In genomic region chr11:108752765-108753164, GRCm38 (mm10) we compare ENCODE assay signal across 19 mouse cellular contexts.
A peak's percentile ranks its signal among the peaks of the same experiment; 100 is the strongest.
DNase-seq lines count a peak whose midpoint lies in the region; ATAC-seq and TF ChIP-seq lines count a peak whose summit lies in the region.
"Had no signal": no experiment of that assay in that cellular context is flagged by ENCODE, and none has a peak within 500 bp of the region (broad histone marks: within the 10 kb centered on the region; RNA-seq: fewer than 3 reads in every experiment).

No protein-coding gene starts in this region.

- no peak overlapping the region for H3K9ac ChIP-seq in heart, embryonic 15.5 days
- no peak overlapping the region for H3K9ac ChIP-seq in liver, postnatal 0 days (replicated peaks)
- H3K9ac ChIP-seq in midbrain, postnatal 0 days (replicated peaks; ENCODE audit: low read length, poor library complexity, severe bottlenecking): no peak overlapping the region
- H3K9ac ChIP-seq: heart, embryonic 12.5 days; hindbrain, embryonic 15.5 days; liver, embryonic 15.5 days; lung, embryonic 15.5 days; midbrain, embryonic 15.5 days; neural tube, embryonic 12.5 days had no signal

- no peak for TF ChIP-seq EP300 in liver, postnatal 0 days (IDR thresholded peaks at IDR 0.05; ENCODE audit: low read depth)

- H3K4me1 ChIP-seq in heart, embryonic 15.5 days (replicated peaks): peaks cover 31% of the 10 kb centered on the region
- H3K4me1 ChIP-seq in liver, postnatal 0 days (ENCODE audit: insufficient read depth): no peaks in the 10 kb centered on the region
- 0 out of 2 replicates have a peak, but pooled peaks cover 6% of the 10 kb centered on the region for H3K4me1 ChIP-seq in midbrain, postnatal 0 days (ENCODE audit: insufficient read depth, low read length)
- H3K4me1 ChIP-seq: liver, embryonic 15.5 days; neural tube, embryonic 12.5 days had no signal

- intact Hi-C loops in gastrocnemius, adult 2 months (cut with DNase I): no loop called here
- intact Hi-C loops in gastrocnemius, postnatal 14 days (cut with DNase I; ENCODE audit: low total_unique reads): no loop called here

- no peak overlapping the region for H3K4me3 ChIP-seq in gastrocnemius, adult 2 months
- no peak overlapping the region for H3K4me3 ChIP-seq in heart, embryonic 15.5 days
- no peak overlapping the region for H3K4me3 ChIP-seq in liver, postnatal 0 days (ENCODE audit: low read depth, low read length)
- H3K4me3 ChIP-seq in midbrain, postnatal 0 days (ENCODE audit: low read depth, low read length): no peak overlapping the region
- H3K4me3 ChIP-seq: forebrain, embryonic 10.5 days; heart, embryonic 12.5 days; hindbrain, embryonic 10.5 days; hindbrain, embryonic 15.5 days; left cerebral cortex, adult 2 months; liver, embryonic 15.5 days; lung, embryonic 15.5 days; midbrain, embryonic 10.5 days; midbrain, embryonic 15.5 days; neural tube, embryonic 12.5 days had no signal

- no peak for DNase-seq in gastrocnemius, adult 2 months
- no peak for DNase-seq in gastrocnemius, postnatal 14 days
- no peak for DNase-seq in heart, adult 8-10 months (ENCODE audit: low spot score)
- no peak for DNase-seq in liver, postnatal 0 days
- DNase-seq in liver: no peak
- no peak for DNase-seq in midbrain, postnatal 0 days (ENCODE audit: low spot score)

- 0 out of 2 replicates have a peak overlapping the region, but pooled peaks have one; percentile 36 for H3K4me2 ChIP-seq in heart, embryonic 15.5 days
- H3K4me2 ChIP-seq in liver, postnatal 0 days (ENCODE audit: low read depth, low read length): no peak overlapping the region
- H3K4me2 ChIP-seq in midbrain, postnatal 0 days (ENCODE audit: low read depth, low read length, poor library complexity, severe bottlenecking): no peak overlapping the region
- H3K4me2 ChIP-seq: liver, embryonic 15.5 days; midbrain, embryonic 15.5 days; neural tube, embryonic 12.5 days had no signal

- WGBS in heart, embryonic 15.5 days: 81% methylated on average over 2 of the region's 2 CpGs
- WGBS in liver, postnatal 0 days (ENCODE audit: insufficient replicate concordance): 71% methylated on average over 2 of the region's 2 CpGs
- 87% methylated on average over 2 of the region's 2 CpGs for WGBS in midbrain, postnatal 0 days

- H3K27ac ChIP-seq in gastrocnemius, adult 2 months: peak overlapping the region; percentile 32; the same call in 1 of the 2 replicates
- peak overlapping the region; percentile 47; the same call in 1 of the 2 replicates for H3K27ac ChIP-seq in heart, embryonic 15.5 days
- no peak overlapping the region for H3K27ac ChIP-seq in liver, postnatal 0 days (ENCODE audit: low read depth)
- H3K27ac ChIP-seq in midbrain, postnatal 0 days (ENCODE audit: low read depth, low read length): no peak overlapping the region
- H3K27ac ChIP-seq: hindbrain, embryonic 10.5 days; hindbrain, embryonic 15.5 days; liver, embryonic 15.5 days; midbrain, embryonic 10.5 days; neural tube, embryonic 12.5 days had no signal

- TF ChIP-seq CTCF in gastrocnemius, adult 2 months (IDR thresholded peaks at IDR 0.05): no peak
- no peak for TF ChIP-seq CTCF in liver, postnatal 0 days (IDR thresholded peaks at IDR 0.05; ENCODE audit: low read depth)
- no peak for TF ChIP-seq CTCF in midbrain, postnatal 0 days (IDR thresholded peaks at IDR 0.05)

- no peaks in the 10 kb centered on the region for H3K9me3 ChIP-seq in heart, embryonic 15.5 days (replicated peaks)
- H3K9me3 ChIP-seq in liver, postnatal 0 days (ENCODE audit: low read length): no peaks in the 10 kb centered on the region
- no peaks in the 10 kb centered on the region for H3K9me3 ChIP-seq in midbrain, postnatal 0 days (ENCODE audit: low read length)
- H3K9me3 ChIP-seq: forebrain, embryonic 10.5 days; heart, embryonic 12.5 days; hindbrain, embryonic 10.5 days; hindbrain, embryonic 15.5 days; liver, embryonic 15.5 days; lung, embryonic 15.5 days; midbrain, embryonic 10.5 days; midbrain, embryonic 15.5 days; neural tube, embryonic 12.5 days had no signal

- H3K36me3 ChIP-seq in heart, embryonic 15.5 days: no peaks in the 10 kb centered on the region
- no peaks in the 10 kb centered on the region for H3K36me3 ChIP-seq in liver, postnatal 0 days (replicated peaks; ENCODE audit: insufficient read depth, low read length)
- H3K36me3 ChIP-seq in midbrain, postnatal 0 days (ENCODE audit: insufficient read depth, low read length): no peaks in the 10 kb centered on the region
- H3K36me3 ChIP-seq: forebrain, embryonic 10.5 days; heart, embryonic 12.5 days; hindbrain, embryonic 10.5 days; hindbrain, embryonic 15.5 days; liver, embryonic 15.5 days; lung, embryonic 15.5 days; midbrain, embryonic 10.5 days; midbrain, embryonic 15.5 days; neural tube, embryonic 12.5 days had no signal

- ATAC-seq in heart, embryonic 15.5 days (replicated peaks; ENCODE audit: insufficient number of reproducible peaks, insufficient read depth, low FRiP score, low read depth): no peak
- peak; percentile 62; the same call in 1 of the 2 replicates for ATAC-seq in liver, postnatal 0 days
- no peak for ATAC-seq in midbrain, postnatal 0 days (ENCODE audit: low FRiP score)
- ATAC-seq: CD4-positive, CD25-positive, alpha-beta regulatory T cell, adult 4 months; inflammation-experienced regulatory T-cells, adult 6 months had no signal

- H3K27me3 ChIP-seq in heart, embryonic 15.5 days: no peaks in the 10 kb centered on the region
- H3K27me3 ChIP-seq in liver, postnatal 0 days (ENCODE audit: insufficient read depth, low read length): no peaks in the 10 kb centered on the region
- H3K27me3 ChIP-seq in midbrain, postnatal 0 days (ENCODE audit: insufficient read depth, low read length): no peaks in the 10 kb centered on the region
- H3K27me3 ChIP-seq: heart, embryonic 12.5 days; hindbrain, embryonic 15.5 days; liver, embryonic 15.5 days; lung, embryonic 15.5 days; midbrain, embryonic 15.5 days; neural tube, embryonic 12.5 days had no signal

Comparison
In these comparisons a context has a peak if more than half of its experiments do, and no peak if none do; other contexts are left out.
1. H3K27ac ChIP-seq: peak in gastrocnemius, adult 2 months (single experiment) and heart, embryonic 15.5 days (single experiment); none in liver, postnatal 0 days (single experiment) and midbrain, postnatal 0 days (single experiment).